Mouse (Mus musculus) MEL (cell line): ENCODE results near the gene Trp53tg5. TPM values are rescaled to one million over a fixed set of nuclear protein-coding genes. Genes with fewer than 3 reads are reported as not detected.

Experiments used
- DNase-seq: peaks from one replicate; pipeline ENCODE4 v3.0.0; 2011; ENCODE audit warnings: low read depth, low spot score
- H3K27ac ChIP-seq: 2 replicates; pipeline ENCODE4 v1.5.1; 2012; ENCODE audit warnings: low read depth, mild to moderate bottlenecking, control low read depth, low read length, moderate library complexity; ENCODE audit not compliant: control insufficient read depth
- H3K27me3 ChIP-seq, 2 experiments: fragments of 150-350 bp in 1 of 2; sonication (generic) in 1 of 2; 2 replicates each; pipeline ENCODE4 v1.6.1; 2012; ENCODE audit warnings: low read length in 2 of 2, mild to moderate bottlenecking in 2 of 2, improper control_type of control experiment in 1 of 2, moderate library complexity in 1 of 2; ENCODE audit not compliant: insufficient read depth in 2 of 2, control insufficient read depth in 1 of 2
- H3K36me3 ChIP-seq, 2 experiments: 2 replicates each; pipeline ENCODE4 v1.6.1; 2012 to 2014; ENCODE audit warnings: low read length in 2 of 2, improper control_type of control experiment in 1 of 2, inconsistent platforms in 1 of 2, mild to moderate bottlenecking in 1 of 2; ENCODE audit not compliant: insufficient read depth in 2 of 2, control insufficient read depth in 1 of 2
- H3K4me1 ChIP-seq, 2 experiments: fragments of 150-350 bp in 1 of 2; sonication (generic) in 1 of 2; 2 replicates each; pipeline ENCODE4 v1.6.1; 2012; ENCODE audit warnings: low read length in 2 of 2, improper control_type of control experiment in 1 of 2, mild to moderate bottlenecking in 1 of 2; ENCODE audit not compliant: insufficient read depth in 2 of 2, control insufficient read depth in 1 of 2
- H3K4me3 ChIP-seq, 2 experiments: fragments of 150-350 bp in 1 of 2; sonication (generic) in 1 of 2; 2 replicates each; pipeline ENCODE4 v1.5.1; 2012; ENCODE audit warnings: low read depth in 2 of 2, low read length in 2 of 2, mild to moderate bottlenecking in 2 of 2, moderate library complexity in 2 of 2, control low read depth in 1 of 2, improper control_type of control experiment in 1 of 2; ENCODE audit not compliant: control insufficient read depth in 1 of 2, insufficient read depth in 1 of 2
- H3K79me2 ChIP-seq: 2 replicates; pipeline ENCODE4 v1.6.1; 2012; ENCODE audit warnings: mild to moderate bottlenecking, low read length, moderate library complexity; ENCODE audit not compliant: control insufficient read depth, poor library complexity, insufficient read depth
- H3K9ac ChIP-seq: 2 replicates; pipeline ENCODE4 v1.6.1; 2012; ENCODE audit warnings: low read depth, mild to moderate bottlenecking, control low read depth, low read length, moderate library complexity; ENCODE audit not compliant: control insufficient read depth, poor library complexity, severe bottlenecking
- H3K9me3 ChIP-seq: fragments of 150-350 bp; sonication (generic); replicated peaks from 2 replicates; pipeline ENCODE4 v1.6.1; 2012; ENCODE audit warnings: mild to moderate bottlenecking, low read length, improper control_type of control experiment, moderate library complexity; ENCODE audit not compliant: insufficient read depth
- CTCF ChIP-seq, 3 experiments: IDR thresholded peaks in 2 of 3; conservative IDR thresholded peaks in 1 of 3; 2 replicates each; pipeline ENCODE4 v1.5.1; 2011 to 2012; ENCODE audit warnings: low read length in 3 of 3, low read depth in 2 of 3, mild to moderate bottlenecking in 2 of 3, improper control_type of control experiment in 1 of 3, inconsistent platforms in 1 of 3, mixed read lengths in 1 of 3, moderate library complexity in 1 of 3; ENCODE audit not compliant: control insufficient read depth in 1 of 3, insufficient read depth in 1 of 3, poor library complexity in 1 of 3, severe bottlenecking in 1 of 3
- EP300 ChIP-seq, 2 experiments: IDR thresholded peaks; 2 replicates each; pipeline ENCODE4 v1.6.1; 2011; ENCODE audit warnings: improper control_type of control experiment in 2 of 2, low read length in 2 of 2, low read depth in 1 of 2, mild to moderate bottlenecking in 1 of 2
- GABPA ChIP-seq: IDR thresholded peaks from 2 replicates; pipeline ENCODE4 v1.6.1; 2012; ENCODE audit warnings: low read depth, mild to moderate bottlenecking, inconsistent platforms, low read length, improper control_type of control experiment, moderate library complexity
- GATA1 ChIP-seq: IDR thresholded peaks from 2 replicates; pipeline ENCODE4 v1.6.1; 2011; ENCODE audit warnings: low read depth, low read length, improper control_type of control experiment
- JUND ChIP-seq: IDR thresholded peaks from 2 replicates; pipeline ENCODE4 v1.6.1; 2011; ENCODE audit warnings: low read depth, mild to moderate bottlenecking, improper control_type of control experiment, low read length
- MAFK ChIP-seq: IDR thresholded peaks from 2 replicates; pipeline ENCODE4 v1.6.1; 2011; ENCODE audit warnings: low read depth, mild to moderate bottlenecking, low read length, improper control_type of control experiment, borderline replicate concordance
- MAX ChIP-seq: IDR thresholded peaks from 2 replicates; pipeline ENCODE4 v1.6.1; 2011; ENCODE audit warnings: low read length, improper control_type of control experiment
- MXI1 ChIP-seq: IDR thresholded peaks from 2 replicates; pipeline ENCODE4 v1.6.1; 2011; ENCODE audit warnings: mild to moderate bottlenecking, low read depth, low read length, improper control_type of control experiment
- MYB ChIP-seq: IDR thresholded peaks from 2 replicates; pipeline ENCODE4 v1.6.1; 2011; ENCODE audit warnings: mild to moderate bottlenecking, low read depth, low read length, improper control_type of control experiment
- MYC ChIP-seq: IDR thresholded peaks from 2 replicates; pipeline ENCODE4 v1.6.1; 2011; ENCODE audit warnings: low read depth, mild to moderate bottlenecking, low read length, improper control_type of control experiment, moderate library complexity
- NRF1 ChIP-seq: IDR thresholded peaks from 2 replicates; pipeline ENCODE4 v1.6.1; 2014; ENCODE audit warnings: low read depth, mild to moderate bottlenecking, inconsistent platforms, low read length, improper control_type of control experiment, moderate library complexity; ENCODE audit not compliant: poor library complexity, insufficient read depth, severe bottlenecking
- POLR2A ChIP-seq, 2 experiments: IDR thresholded peaks; 2 replicates each; pipeline ENCODE4 v1.6.1; 2011 to 2012; ENCODE audit warnings: low read length in 2 of 2, mild to moderate bottlenecking in 2 of 2, control low read depth in 1 of 2, improper control_type of control experiment in 1 of 2, low read depth in 1 of 2, moderate library complexity in 1 of 2; ENCODE audit not compliant: control insufficient read depth in 1 of 2, insufficient read depth in 1 of 2, poor library complexity in 1 of 2
- POLR2AphosphoS5 ChIP-seq: IDR thresholded peaks from 2 replicates; pipeline ENCODE4 v1.6.1; 2012; ENCODE audit warnings: low read depth, borderline replicate concordance, mild to moderate bottlenecking, inconsistent platforms, low read length, moderate library complexity, mixed read lengths
- RAD21 ChIP-seq: IDR thresholded peaks from 2 replicates; pipeline ENCODE4 v1.6.1; 2011; ENCODE audit warnings: mild to moderate bottlenecking, low read depth, low read length, improper control_type of control experiment
- SIN3A ChIP-seq: IDR thresholded peaks from 2 replicates; pipeline ENCODE4 v1.6.1; 2012; ENCODE audit warnings: low read length, improper control_type of control experiment, inconsistent platforms
- SMC3 ChIP-seq: IDR thresholded peaks from 2 replicates; pipeline ENCODE4 v1.6.1; 2011; ENCODE audit warnings: low read depth, low read length, improper control_type of control experiment
- TBP ChIP-seq: IDR thresholded peaks from 2 replicates; pipeline ENCODE4 v1.8.0; 2011; ENCODE audit warnings: low read depth, low read length, improper control_type of control experiment
- ZC3H11A ChIP-seq: IDR thresholded peaks from 2 replicates; pipeline ENCODE4 v1.6.1; 2012; ENCODE audit warnings: low read depth, mild to moderate bottlenecking, inconsistent platforms, low read length, improper control_type of control experiment
- ZMIZ1 ChIP-seq: IDR thresholded peaks from 2 replicates; pipeline ENCODE4 v1.6.1; 2012; ENCODE audit warnings: low read depth, mild to moderate bottlenecking, inconsistent platforms, low read length, improper control_type of control experiment, moderate library complexity
- polyA plus RNA-seq, 2 experiments: library from polyadenylated mRNA; stranded (reverse) in 1 of 2; unstranded in 1 of 2; fragments of >175 nt in 1 of 2; fragments of >200 nt in 1 of 2; gene quantifications; 2 replicates each; pipeline versions ENCODE4 v1.2.1 to v1.2.4; 2012; ENCODE audit warnings: low replicate concordance in 2 of 2, low read depth in 1 of 2; ENCODE audit not compliant: insufficient read length in 2 of 2, insufficient read depth in 1 of 2, missing spikeins in 1 of 2
- total RNA-seq: library from RNA; depleted of rRNA; stranded (reverse); fragments of 300-350 nt; gene quantifications from 2 replicates; pipeline ENCODE4 v1.2.3, GENCODE M21; 2012

Trp53tg5 gene
- total and polyA plus RNA-seq, 3 experiments: 0.13 TPM; not detected in 2

DNA sequence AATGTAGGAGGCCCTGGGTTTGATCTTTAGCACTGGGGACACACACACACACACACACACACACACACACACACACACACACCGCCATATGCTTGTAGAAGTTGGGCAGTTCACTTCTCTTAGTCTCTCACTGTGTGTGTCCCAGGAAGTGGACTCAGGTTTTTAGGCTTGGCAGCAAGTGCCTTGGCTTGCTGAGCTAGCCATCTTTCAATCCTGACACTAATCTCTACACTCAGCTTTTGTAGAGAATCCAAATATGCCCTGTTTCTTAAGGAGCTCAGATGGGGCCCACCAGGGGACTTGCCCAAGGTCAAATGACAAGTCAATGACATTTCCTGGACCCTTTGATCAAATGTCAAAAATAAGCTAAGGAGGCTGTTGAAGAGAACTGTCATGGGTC is 17.1 kb downstream of the Trp53tg5 start:
- no peak for DNase-seq
- Histone ChIP-seq H3K27me3 (peaks cover 7 to 13% of the 10 kb centered on the region in 2 experiments; a peak in 3 of 4 replicates), H3K4me1 (no peaks in the 10 kb centered on the region), H3K9me3 (no peaks in the 10 kb centered on the region), H3K9ac (no peak overlapping the region), H3K79me2 (peaks cover 6% of the 10 kb centered on the region), H3K36me3 (no peaks in the 10 kb centered on the region), H3K4me3 (no peak overlapping the region), H3K27ac (no peak overlapping the region)
- TF ChIP-seq SMC3: no peak
- no peak for TF ChIP-seq MYC
- no peak for TF ChIP-seq CTCF (IDR thresholded peaks at IDR 0.05 in 2 of 3, conservative IDR thresholded peaks at IDR 0.05 in 1 of 3; ENCODE audit: control insufficient read depth in 1 of 3, insufficient read depth in 1 of 3, low read depth in 2 of 3, low read length in 3 of 3, poor library complexity in 1 of 3, severe bottlenecking in 1 of 3)
- no peak for TF ChIP-seq SIN3A

DNA sequence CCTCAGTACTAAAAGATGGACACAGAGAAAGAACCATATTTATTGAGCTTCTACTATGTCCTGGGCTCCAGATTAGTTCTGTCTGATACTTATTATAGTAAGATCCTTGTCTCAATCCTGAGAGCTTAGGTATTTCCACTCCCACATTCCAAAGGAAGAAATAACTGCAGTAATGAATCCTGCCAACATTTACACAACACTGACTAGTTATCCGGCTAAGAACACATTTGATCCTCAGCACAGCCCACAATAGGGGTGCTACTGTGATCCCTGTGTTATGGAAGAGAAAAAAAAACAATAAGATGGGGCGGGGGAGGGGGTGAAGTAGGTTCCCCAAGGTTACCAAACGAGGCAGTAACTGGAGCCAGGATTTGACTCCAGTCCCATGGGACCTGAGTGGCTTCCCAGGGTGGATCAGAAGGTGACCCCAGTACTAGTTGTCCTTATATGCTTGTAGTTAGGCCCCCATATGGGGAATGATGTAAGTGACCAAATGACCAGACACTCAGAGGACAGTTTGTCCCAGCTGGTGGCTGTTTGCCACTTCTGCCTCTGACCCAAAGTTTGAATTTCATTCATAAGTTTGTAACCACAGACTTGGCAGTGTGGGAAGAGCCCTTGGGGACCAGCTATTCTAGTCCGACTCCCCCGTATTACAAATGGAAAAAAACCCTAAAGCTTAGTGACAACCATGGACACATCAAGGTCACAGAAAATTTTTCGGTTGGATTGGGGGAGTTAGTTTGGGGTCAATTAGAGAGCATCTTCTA is 17.9 kb downstream of the Trp53tg5 start:
- no peaks in the 10 kb centered on the region for H3K36me3 ChIP-seq
- H3K79me2 ChIP-seq: no peaks in the 10 kb centered on the region
- no peak for TF ChIP-seq POLR2A (IDR thresholded peaks at IDR 0.05; ENCODE audit: control insufficient read depth in 1 of 2, insufficient read depth in 1 of 2, low read depth in 1 of 2, low read length in 2 of 2, poor library complexity in 1 of 2)
- TF ChIP-seq POLR2AphosphoS5: no peak
- no peak for TF ChIP-seq GABPA
- TF ChIP-seq SMC3: no peak
- TF ChIP-seq MAX: no peak
- TF ChIP-seq MYC: no peak
- TF ChIP-seq SIN3A: no peak
- no peak for TF ChIP-seq NRF1
- no peaks in the 10 kb centered on the region for H3K9me3 ChIP-seq
- DNase-seq: no peak
- no peaks in the 10 kb centered on the region for H3K4me1 ChIP-seq
- H3K9ac ChIP-seq: no peak overlapping the region
- H3K27ac ChIP-seq: no peak overlapping the region
- peaks cover 8 to 13% of the 10 kb centered on the region in 2 experiments for H3K27me3 ChIP-seq
- H3K4me3 ChIP-seq: no peak overlapping the region

DNA sequence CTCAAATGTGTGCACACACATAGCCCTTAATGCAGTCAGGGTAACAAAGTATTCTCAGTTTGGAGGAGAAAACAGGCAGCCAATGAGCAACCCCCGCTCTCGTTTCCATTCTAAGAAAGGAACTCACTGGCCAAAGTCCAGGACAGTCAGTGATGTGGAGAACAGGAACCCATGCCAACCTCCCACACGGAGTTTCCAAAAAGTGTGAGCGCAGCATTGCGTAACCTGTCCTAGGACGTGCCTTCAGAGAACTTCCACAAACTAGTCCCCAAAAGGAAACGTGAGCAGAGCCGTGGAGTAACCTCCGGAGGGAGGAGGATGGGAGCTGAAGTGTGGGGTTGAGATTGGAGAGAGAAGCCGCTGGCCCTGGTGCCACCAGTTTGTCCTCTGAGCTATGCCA is 18.7 kb downstream of the Trp53tg5 start:
- Histone ChIP-seq H3K27me3 (peaks cover 10 to 19% of the 10 kb centered on the region in 2 experiments), H3K9me3 (no peaks in the 10 kb centered on the region), H3K27ac (no peak overlapping the region), H3K9ac (no peak overlapping the region), H3K4me3 (no peak overlapping the region), H3K79me2 (no peaks in the 10 kb centered on the region), H3K4me1 (no peaks in the 10 kb centered on the region), H3K36me3 (no peaks in the 10 kb centered on the region)
- no peak for TF ChIP-seq RAD21
- TF ChIP-seq ZC3H11A: no peak
- no peak for TF ChIP-seq JUND
- TF ChIP-seq GATA1: no peak
- no peak for TF ChIP-seq TBP
- TF ChIP-seq MYB: no peak
- no peak for TF ChIP-seq MAFK
- TF ChIP-seq NRF1: no peak
- no peak for TF ChIP-seq ZMIZ1
- no peak for TF ChIP-seq POLR2A (IDR thresholded peaks at IDR 0.05; ENCODE audit: control insufficient read depth in 1 of 2, insufficient read depth in 1 of 2, low read depth in 1 of 2, low read length in 2 of 2, poor library complexity in 1 of 2)
- no peak for TF ChIP-seq POLR2AphosphoS5
- no peak for TF ChIP-seq EP300 (IDR thresholded peaks at IDR 0.05; ENCODE audit: low read depth in 1 of 2, low read length in 2 of 2)
- TF ChIP-seq MXI1: no peak
- no peak for DNase-seq
